Mouse (Mus musculus): Measurements from ENCODE around the gene Ttbk2.

The Ttbk2 gene

GRCm38 (mm10) chr2:120850424-120851082, at the start of gene Ttbk2:
TSS of gene Ttbk2 (minus strand) at chr2:120850604.
- peak; percentile 99 for DNase-seq

GRCm38 (mm10) chr2:120896361-120896760, 46.0 kb upstream of the Ttbk2 start:
- DNase-seq: no peak

DNA sequence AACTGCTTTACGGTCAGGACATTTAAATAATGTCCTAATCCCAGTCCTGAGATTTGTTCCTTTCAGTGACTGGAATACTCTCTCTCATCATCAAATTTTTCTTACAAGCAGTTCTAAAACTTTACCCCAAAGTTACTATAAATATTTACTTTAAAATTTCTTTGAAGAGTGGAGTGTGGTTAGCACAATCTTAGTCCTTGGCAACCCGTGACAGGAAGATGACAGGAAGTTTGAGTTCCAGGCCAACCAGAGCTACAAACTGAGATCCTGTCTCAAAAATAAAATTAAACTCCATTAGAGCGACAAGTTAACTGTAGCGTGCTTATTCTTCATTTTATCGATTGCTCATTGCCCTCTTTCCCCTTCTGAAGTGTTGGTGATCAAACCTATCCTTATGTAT, 37.2 kb upstream of the Ttbk2 start:
- no peak for DNase-seq

GRCm38 (mm10) chr2:120873192-120873591, 22.8 kb upstream of the Ttbk2 start:
- DNase-seq: no peak

- no peak for DNase-seq
Measured at GRCm38 (mm10) chr2:120871447-120872336, 21.3 kb upstream of the Ttbk2 start.

GRCm38 (mm10) chr2:120867336-120867735, 16.9 kb upstream of the Ttbk2 start:
- DNase-seq: peak in 1 of 2 experiments; percentile 19

DNA sequence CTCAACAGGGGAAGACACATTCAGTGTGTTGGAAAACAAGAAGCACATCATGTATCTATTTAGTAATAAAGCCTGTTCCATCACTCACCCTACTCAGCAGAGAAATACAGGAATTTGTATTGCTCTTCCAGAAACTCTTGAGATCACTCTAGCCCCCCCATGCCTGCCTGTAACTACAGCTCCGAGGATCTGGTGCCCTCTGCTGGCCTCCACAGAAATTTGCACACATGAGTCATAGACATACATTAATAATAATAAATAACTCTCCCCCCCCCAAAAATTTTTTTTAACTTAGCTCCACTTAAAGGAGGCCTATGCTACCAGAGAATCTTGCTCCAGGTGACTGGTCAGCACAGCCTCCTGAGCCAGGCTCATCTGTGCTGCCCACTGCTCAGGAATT, 16.2 kb upstream of the Ttbk2 start:
- DNase-seq: peak; percentile 30 to 65

DNA sequence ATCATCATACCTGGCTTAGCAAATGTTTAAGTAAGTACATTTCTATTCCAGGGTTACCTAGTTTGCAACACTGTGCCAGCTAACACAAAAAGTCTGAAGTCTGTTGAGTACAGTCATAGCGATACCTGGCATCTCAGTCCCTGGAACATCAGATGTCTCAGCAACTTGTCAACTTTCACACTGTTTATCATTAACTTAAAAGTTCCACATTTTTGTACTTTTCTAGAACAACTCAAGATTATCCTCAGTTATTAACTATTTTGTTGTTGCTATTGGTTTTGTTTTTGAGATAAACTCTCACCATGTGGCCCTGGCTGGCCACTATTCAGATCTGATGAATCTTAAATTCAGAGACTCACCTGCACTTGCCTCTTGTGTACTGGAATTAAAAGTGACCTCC, 13.0 kb upstream of the Ttbk2 start:
- DNase-seq: no peak

DNA sequence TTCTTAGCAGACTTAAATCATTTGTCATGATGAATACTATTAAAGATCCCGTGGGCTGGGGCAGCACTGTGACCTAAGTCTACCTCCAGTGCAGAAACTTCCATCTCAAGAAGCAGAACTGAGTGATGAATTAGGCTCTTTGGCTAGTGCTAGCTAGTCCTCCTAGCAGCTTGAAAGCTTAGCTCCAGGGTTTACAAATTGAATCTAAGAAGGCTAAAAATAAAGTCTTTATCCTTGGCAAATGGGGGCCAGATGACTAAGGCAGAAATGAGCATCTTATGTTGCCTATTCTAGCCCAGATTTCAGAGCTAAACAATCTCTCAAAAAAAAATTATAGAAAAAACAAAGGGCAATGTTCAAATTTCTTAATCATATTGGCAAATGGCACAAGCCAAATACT, 10.3 kb upstream of the Ttbk2 start:
- DNase-seq: no peak

- no peak for DNase-seq
Measured at GRCm38 (mm10) chr2:120858131-120858530, 7.7 kb upstream of the Ttbk2 start.

- no peak for DNase-seq
Measured at GRCm38 (mm10) chr2:120853151-120853550, 2.7 kb upstream of the Ttbk2 start.

DNA sequence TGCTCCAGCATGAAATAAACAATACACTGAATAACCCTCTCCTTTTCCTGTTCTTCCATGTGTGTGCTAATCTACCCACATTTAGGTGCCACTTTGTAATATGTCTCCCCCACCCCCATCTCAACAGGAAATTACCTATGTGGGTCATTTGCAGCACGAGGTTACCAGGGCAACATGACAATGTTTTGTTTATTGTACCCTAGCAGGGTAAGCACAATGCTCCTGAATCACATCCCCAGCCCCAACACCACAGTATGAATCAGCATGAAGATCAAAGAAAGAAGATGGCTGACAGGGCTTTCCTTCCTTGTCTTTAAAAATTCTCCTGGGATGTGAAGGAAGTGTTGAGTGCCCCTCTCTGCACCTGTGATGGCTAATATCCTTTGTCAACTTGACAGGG, 2.2 kb upstream of the Ttbk2 start:
- no peak for DNase-seq

DNA sequence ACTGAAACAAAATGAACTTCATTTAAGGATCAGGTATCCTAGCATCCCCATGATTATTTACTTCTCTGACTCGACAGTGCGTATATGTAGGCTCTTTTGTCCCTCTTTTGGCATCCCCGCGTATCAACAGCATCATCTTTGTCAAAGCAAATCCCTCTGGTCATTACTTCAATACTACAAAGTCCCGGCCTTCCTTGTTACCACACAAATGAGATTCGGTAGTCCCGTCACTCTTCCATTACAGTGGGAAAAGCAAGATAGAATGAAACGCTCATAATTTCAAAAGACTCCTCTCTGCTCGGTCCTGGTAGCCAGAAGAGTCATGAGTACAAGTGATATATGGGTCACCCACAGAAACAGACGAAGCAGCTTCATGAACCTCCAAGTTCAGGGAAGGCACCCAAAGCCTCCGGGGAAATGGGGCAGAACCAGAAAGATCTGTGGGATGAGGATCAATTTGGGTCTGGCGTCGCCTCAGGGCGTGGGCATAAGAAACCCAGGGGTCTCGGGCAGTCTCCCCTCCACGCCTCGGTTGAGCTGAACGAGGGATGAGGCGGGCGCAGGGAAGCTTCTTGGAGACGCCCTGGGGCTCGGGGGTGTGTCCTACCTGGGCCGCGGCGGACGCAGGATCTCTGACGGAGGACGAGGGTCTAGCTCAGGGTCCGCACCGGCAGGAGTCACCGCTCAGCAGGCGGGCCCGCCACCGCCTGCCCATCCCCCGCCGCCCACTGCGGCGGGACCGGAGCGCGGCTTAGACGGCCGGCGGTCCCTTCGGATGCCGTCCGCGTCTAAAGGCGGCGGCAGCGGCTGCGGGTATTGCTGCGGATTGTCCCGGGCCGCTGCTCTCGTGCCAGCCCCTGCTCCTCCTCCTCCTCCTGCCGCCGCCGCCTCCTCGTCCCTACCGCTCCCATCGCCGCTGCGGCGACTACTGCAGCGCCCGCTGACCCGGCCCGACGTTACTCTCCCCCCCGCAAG, 668 bp downstream of the Ttbk2 start, which contains the start of gene Cdan1:
TSS of gene Cdan1 (minus strand) at position 680 of the 975 bp plus-strand sequence.
- peak; percentile 73 to 75 for DNase-seq

DNA sequence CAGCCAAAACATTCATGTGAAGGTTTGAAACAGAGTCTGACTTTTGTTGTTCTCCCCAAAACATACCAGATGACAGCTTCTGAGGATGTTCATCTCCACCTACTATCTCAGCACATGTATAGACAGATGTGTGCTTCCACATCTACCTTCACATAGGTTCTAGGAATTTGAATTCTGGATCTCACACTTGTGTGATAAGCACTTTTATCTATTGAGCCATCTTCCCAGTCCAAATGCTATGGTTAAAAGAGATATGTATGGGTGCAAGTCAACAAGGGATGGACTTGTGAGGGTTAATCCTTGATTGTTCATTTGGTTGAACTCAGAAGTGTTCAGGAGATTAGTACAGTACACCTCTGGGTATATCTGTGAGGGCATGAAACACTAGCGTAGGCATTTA, 5.1 kb downstream of the Ttbk2 start:
- no peak for DNase-seq

- DNase-seq: no peak
Measured at GRCm38 (mm10) chr2:120843990-120844389, 6.4 kb downstream of the Ttbk2 start.

GRCm38 (mm10) chr2:120841211-120841610, 9.2 kb downstream of the Ttbk2 start:
- DNase-seq: no peak

GRCm38 (mm10) chr2:120835167-120835566, 15.2 kb downstream of the Ttbk2 start:
- DNase-seq: no peak

GRCm38 (mm10) chr2:120826936-120827638, 23.3 kb downstream of the Ttbk2 start:
- no peak for DNase-seq

DNA sequence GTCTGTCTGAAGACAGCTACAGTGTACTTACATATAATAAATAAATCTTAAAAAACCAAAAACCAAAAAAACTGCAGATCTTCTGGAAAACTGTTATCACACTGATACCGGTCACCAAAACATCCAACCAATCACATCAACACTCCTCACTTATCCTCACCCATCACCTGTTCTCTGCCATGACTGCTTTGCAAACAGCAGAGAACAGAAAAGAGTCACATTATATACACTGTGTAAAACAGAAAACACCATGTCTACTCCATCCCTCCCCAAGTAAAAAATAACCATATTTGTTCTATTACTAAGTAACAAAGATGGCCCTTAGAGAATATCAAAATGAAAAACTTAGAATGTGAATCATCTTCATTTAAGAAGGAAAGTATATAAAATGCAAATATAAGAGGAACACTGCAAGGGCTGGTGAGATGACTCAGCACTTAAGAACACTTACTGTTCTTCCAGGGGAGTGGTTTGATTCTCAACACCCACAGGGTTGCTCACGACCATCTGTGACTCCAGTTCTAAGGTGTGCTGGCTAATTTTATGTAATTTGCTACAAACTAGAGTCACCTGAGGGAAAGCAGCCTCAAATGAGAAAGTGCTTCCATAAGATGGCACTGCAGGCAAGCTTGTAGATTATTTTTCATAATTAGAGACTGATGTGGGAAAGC, 80.0 kb downstream of the Ttbk2 start:
- no peak for DNase-seq

DNA sequence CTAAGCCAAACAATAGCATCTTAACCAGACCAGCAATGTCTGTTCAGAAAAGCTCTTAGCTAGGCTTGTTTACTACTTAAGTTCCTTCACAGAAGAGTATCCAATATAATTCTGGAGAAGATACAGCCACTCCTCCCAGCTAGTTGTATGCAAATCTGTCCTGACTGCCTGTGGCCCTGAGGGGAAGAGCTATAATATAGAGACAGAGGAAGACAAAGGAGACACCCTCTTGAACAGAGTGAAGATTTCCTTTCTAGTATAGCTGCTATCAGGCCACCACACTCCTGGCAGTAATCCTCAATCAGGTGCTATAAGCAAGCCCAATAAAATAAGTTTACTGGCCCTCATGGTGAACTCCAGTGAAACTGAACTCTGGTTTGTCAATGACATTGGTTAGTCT, 88.5 kb downstream of the Ttbk2 start:
- DNase-seq: no peak

- no peak for DNase-seq
Measured at GRCm38 (mm10) chr2:120748041-120748440, 102.4 kb downstream of the Ttbk2 start.

GRCm38 (mm10) chr2:120745496-120745895, 104.9 kb downstream of the Ttbk2 start:
- peak; percentile 18 to 22 for DNase-seq
